Mouse (Mus musculus) ovary, adult 18-20 months (tissue): ENCODE measurements around the gene 1700080E11Rik.
"Not testable (repeated sequence)": the region's sequence is repeated elsewhere in the genome, so short reads cannot be mapped to it uniquely, and the experiment has no call there.

Experiments
- DNase-seq: peaks from one replicate; pipeline ENCODE4 v3.0.0; 2022; ENCODE audit warnings: low spot score, mixed read lengths

1700080E11Rik gene

DNA sequence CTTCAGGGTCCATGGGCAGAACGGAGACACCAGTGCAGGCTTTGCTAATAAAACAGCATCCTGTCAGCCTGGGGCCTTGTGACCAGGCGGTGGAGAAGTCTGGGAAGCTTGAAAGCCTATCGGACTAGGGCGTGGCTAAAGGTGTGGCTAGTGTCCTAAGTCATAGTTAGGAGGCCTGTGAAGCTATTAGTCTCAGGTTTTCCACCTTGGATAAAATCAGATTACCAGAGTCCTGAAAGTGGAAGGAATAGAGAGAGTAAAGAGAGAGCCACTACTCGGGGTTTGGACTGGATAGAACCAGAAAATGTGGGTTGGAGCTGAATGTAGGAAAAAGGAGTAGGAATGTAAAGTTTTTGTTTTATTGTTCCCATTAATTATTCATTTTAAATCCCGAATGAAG, at the start of gene 1700080E11Rik:
Gene 1700080E11Rik (minus strand): TSS at position 101 of the 400 bp plus-strand sequence.
- no peak for DNase-seq

DNA sequence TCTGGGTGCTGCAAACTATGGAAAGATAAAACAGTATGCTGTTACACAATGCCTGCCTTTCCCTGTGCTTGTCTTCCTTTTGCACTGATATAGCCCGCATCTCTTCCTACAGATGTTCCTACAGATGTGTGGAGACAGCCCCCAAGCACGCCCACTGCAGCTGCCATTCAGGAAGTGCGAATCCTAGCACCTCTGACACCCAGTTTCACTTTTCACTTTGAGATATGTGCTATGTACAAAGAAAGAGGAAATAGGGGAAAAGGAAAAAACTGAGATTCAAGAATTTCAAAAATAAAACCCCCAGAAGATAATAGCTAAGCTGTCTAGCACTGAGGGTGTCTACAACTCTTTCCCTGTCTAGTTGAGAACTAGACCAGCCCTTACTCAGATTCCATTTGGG, 41.8 kb upstream of the 1700080E11Rik start:
- no peak for DNase-seq

DNA sequence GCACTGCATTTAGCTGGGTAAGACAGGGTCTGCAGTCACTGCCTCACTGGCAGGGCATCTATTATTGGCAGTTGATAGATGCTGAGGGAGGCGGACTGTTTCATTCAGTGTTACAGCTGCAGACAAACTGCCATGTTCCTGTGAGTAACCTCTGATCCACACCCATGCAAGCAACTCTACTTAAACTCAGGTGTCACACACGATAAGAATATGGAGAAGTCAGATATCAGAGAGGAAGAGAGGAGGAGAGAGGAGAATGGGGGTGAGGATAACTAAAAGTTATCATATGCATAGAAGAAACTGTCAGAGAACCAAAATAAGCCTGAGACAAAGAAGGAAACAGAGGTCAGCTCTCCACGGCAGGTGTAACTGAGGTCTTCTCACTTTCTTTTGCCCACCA, 37.5 kb upstream of the 1700080E11Rik start:
- DNase-seq: no peak

DNA sequence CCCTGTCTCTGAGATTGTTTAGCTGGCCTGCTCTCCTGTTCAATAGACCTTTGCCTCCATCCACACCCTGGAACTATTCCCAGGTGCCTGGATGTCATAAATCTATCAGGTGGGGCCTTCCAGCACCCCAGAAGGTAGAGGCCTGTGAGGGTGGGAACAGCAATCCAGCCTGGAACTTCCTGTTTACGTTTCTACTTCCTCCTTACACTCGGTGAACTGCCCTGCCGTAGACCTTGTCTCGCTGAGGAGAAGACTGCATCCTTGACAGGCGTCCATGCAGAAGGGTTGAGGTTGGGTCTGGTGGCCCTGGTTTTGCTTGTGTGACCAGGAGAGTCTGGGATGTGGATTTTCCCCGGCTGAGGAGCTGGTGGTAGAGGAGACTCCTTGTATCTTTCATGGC, 5.7 kb downstream of the 1700080E11Rik start:
- no peak for DNase-seq

DNA sequence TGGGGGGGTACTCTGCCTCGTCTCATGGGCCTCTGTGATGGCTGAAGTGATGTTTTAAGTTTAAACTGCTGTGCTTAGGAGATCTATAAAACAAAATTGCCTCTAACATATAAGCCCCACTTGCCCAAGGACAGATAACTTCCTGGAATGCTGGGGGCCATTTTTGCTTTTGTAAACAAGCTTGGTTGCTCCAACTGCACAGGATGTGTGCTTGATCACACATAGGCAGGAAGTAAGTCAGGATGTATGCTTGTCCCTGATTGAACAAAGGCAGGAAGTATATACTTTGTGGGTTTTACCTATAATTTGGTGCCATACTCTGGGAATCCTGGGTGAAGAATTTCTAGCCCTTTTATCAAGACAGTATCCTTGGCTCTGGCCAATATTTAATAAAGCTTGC, 8.5 kb downstream of the 1700080E11Rik start:
- DNase-seq: no peak

DNA sequence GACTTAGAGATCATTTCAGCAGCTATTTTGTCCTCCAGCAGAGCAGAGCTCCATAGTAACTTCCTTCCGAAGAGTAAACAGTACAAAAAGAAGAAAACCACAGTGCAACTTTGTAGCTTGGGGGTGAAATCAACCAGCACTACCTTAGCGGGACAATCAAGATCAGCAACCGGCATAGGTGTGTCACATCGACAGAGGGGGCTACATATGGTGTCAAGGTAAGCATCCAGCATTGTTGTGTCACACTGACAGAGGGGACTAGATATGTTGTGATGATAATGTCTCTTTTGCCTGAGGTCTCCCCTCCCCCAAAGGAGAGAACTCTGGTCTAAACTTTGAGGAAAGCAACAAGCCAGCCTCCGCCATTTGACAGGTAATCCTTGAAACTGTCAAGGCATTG, 10.4 kb downstream of the 1700080E11Rik start:
- no peak for DNase-seq

DNA sequence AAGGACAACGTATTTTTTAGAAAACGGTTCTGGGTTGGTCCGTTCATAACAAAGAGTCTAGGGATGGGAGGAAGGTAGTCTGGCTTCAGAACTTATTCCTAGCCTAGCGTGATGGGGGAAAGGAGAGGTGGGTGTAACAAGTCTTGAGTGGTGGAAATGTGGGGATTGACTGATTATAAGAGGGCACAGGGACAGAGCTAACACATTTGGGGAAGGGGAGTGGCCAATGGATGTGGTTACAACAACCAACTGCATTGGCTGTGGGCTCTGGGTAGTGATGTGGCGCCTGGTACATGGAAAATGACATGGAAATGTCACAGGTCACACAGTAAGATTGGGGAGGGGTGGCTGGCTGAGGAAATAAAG, 12.9 kb downstream of the 1700080E11Rik start:
- no peak for DNase-seq

DNA sequence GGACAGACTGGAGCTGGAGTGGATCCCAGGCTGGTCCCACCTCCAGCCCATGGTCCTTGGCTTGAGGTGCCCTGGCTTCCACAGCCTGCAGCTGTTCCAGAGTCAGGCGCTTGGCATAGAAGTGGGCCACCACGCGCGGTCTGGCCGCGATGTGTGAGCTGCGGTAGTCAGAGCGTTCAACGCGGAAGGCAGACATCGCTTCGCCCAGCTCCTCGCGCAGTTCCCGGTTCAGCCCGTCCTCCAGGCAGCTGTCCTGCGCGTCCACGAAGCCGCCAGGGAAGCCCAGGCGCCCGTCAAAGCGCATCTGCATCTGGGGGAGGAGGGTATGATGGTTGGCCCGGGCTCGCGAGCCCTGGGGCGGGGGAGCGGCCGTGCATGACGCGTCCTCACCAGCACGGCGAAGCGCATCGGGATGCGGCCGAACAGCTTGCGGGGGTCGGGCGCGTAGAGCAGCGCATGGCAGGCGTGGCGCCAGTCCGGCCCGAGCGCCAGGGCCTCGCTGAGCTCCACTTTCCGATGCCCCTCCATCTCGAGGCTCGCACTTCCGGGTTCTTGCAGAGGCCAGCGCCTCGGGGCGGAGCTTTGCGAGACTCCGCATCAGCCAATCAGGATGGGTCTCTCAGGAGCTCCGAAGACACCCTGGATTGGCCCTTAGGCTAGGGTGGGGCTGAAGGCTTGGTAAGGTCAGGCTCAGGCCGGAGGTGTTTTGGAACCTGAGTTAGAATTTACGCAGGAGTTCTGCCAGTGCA, 13.5 kb downstream of the 1700080E11Rik start, which contains the start of gene Nudt16:
Gene Nudt16 (minus strand): TSS at position 572 of the 749 bp plus-strand sequence.
- peak; percentile 84 for DNase-seq

DNA sequence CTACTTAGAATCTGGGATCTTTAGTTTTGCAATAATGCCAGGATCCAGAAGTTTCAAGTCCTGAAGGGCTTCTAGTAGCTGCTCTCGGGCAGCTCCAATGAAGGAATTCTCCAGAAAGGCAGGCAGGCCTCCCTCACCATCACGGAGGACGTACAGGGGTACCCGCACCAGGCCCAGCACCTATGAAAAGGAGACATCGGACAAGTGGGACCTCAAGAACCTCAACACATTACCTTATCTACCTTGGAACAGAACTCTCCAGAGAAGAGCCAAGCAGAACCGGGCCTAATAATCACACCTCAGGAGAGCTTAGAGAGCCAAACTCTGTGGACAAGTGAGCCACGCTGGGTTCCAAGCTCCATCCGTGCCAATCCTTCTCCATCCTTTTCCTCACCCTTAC, 14.6 kb downstream of the 1700080E11Rik start:
- no peak for DNase-seq

DNA sequence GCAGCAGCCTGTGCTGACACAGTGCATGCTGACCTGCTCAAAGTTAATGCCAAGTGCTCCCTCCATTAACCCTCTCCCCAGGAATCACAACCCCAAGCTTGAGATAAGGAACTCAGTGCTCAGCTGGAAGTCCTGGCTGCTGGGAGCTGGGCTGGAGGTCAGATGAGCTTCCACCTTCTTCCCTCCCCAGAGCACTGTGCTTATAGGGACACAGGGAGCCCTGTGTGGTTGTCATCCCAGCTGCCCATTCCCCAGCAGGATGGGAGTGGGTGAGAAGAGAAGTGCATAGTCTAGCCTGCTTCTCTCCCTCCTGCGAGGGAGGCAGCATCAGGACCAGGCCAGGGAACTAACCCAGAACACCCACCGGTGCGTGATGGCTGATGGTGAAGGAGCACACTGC, 19.7 kb downstream of the 1700080E11Rik start:
- not testable (repeated sequence) for DNase-seq

DNA sequence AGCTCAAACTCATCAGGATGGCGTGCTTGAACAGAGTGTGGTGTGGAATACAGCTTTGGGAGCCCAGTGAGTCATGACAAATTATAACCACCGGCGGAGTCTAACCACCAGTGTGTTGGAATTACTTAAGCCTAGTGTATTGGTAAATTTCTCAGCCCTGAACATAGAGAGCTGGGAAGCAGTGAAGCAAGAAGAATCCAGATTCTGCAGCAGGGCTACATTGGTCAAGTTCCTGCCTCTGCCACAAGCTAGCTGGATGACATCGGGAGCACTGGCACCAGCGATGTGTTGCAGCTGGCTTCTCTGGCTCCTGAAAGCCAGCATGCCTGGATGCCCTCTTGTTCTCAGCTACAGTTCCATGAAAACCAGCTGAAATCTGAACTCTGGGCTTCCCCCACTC, 41.0 kb downstream of the 1700080E11Rik start:
- DNase-seq: no peak

DNA sequence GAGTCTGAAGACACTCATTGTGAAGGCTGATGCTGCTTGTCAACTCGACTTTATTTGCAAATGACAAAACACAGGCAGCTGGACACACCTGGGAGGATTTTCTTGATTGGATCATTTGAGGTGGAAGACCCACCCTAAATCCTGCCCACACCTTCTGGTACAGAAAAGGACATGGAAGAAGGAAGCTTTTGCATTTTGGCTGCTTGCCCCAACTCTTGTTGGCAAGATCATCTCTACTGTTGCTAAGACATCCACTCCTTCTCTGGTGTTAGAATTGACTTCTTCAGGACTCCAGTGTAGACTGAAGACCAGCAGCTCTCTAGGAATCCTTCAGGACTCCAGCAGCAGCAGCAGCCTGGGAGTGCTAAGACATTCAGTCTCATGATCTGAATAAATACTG, 43.0 kb downstream of the 1700080E11Rik start:
- no peak for DNase-seq

DNA sequence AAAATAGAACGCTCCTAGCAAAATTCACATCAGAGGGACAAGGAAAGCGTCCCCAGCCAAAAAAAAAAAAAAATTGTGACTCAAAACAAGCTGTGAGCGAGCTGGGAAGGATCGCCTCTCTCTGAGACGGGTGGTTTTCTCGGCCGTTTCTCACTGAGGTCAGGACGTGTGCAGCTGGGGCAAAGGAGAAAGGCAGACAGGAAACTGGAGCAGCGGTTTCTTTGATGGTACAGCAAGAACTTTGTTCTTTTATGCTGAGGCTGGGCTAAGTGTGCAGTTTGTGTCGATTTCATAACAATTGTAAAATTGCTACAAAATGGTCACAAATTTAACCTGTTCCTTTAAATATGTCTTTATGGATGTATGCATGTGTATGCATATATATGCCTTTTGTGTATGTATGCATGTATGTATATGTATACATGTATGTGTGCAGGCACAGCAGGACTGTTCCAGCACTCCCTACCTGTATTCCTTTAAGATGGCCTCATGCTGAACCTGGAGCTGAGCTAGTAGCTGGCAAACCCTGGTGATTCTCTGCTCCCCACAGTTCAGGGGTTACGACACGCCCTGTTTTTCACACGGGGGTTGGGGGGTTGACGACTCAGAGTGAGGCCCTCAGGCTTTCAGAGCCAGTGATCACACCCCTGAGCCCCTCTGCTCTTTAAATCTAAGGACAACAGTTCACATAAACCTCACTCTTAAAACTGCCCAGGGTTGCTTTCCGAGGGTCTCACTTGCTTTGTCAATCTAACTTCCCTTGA, 43.9 kb downstream of the 1700080E11Rik start:
- no peak for DNase-seq
